Mouse (Mus musculus): ENCODE data around the gene Shc1. TPM values are rescaled to one million over a fixed set of nuclear protein-coding genes. Genes with fewer than 3 reads are reported as not detected.
A peak's percentile ranks its signal among the peaks of the same experiment; 100 is the strongest.

Gene Shc1
- polyA plus RNA-seq, 1 experiment from 2014 or later = 48.6 TPM

DNA sequence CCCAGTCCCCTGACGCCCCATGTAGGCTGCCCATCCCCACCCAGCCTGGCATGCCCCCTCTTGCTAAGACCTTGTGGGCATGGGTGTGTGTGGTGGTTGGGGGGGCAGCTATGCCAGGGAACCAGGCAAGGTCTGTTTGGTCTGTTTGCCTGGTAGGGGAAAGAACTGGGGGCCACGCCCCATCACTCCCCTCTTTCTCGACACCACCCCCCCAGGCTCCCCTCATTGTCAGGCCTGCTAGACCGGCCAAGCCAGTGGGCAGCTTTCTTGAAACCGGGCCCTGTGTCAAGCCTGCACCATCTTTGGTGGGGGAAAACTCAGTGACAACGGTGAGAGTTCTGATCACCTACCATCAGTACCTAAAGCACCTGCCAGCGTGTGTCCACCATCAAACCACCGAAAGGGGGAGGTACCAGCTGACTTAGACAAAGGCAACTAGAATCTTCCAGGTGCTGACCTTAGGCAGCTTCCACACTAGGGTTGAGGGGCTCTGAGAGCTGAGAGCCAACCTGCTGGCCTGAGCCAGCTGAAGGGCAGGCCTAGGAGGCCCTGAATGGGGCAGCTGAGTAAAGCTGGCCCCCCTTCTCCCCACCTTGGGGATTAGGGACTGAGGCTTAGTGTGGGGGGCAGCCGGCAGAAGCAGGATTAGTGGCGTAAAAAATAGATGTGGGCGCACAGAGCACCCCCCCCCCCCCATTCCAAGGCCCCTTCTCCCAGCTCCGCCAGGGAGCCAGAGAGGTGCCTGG is 33.7 kb upstream of the Shc1 start:
- no peak for ATAC-seq
- no peak for TF ChIP-seq CTCF (IDR thresholded peaks at IDR 0.05; ENCODE audit: low read depth)
- 64% methylated on average over 11 of the region's 12 CpGs for WGBS
- no peaks in the 10 kb centered on the region for H3K27me3 ChIP-seq (replicated peaks; ENCODE audit: control insufficient read depth, insufficient read depth, low read length)
- H3K36me3 ChIP-seq (ENCODE audit: control insufficient read depth, insufficient read depth) = peaks cover 33% of the 10 kb centered on the region
- 0 out of 2 replicates have a peak overlapping the region, but pooled peaks have one; percentile 7 for H3K4me3 ChIP-seq (ENCODE audit: low read depth, low read length)
- H3K4me2 ChIP-seq (replicated peaks; ENCODE audit: low read depth) = peak overlapping the region; percentile 21; the same call in 1 of the 2 replicates
- H3K9me3 ChIP-seq (ENCODE audit: control insufficient read depth) = no peaks in the 10 kb centered on the region
- H3K9ac ChIP-seq (ENCODE audit: low read depth, low read length) = no peak overlapping the region
- H3K27ac ChIP-seq (ENCODE audit: low read depth, low read length) = no peak overlapping the region
- H3K4me1 ChIP-seq (replicated peaks; ENCODE audit: control insufficient read depth, insufficient read depth, low read length) = peaks cover 6% of the 10 kb centered on the region; the same call in 1 of the 2 replicates

DNA sequence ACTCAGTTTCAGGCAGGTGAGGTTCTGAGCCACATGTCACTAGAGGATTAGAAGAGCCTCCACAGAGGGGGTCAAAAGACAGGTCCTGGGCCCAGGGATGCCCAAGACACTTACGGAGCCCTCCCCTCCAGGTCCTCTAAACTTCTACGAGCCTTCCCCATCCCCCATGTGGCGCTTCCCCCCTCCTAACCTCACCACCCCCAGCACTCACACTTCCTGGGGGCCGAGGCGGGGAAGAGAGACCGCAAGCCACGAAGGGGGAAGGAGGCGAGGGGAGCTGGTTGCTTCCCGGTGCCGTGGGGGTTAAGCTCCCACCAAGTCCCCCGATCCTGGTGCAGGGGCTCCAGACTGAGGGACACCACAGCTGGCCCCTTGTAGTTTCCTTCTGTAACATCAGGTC is 32.8 kb upstream of the Shc1 start:
- Histone ChIP-seq H3K4me1 (replicated peaks; ENCODE audit: control insufficient read depth, insufficient read depth, low read length) (peaks cover 6% of the 10 kb centered on the region; the same call in 1 of the 2 replicates), H3K27ac (ENCODE audit: low read depth, low read length) (no peak overlapping the region; the same call in 1 of the 2 replicates), H3K27me3 (replicated peaks; ENCODE audit: control insufficient read depth, insufficient read depth, low read length) (no peaks in the 10 kb centered on the region), H3K4me3 (ENCODE audit: low read depth, low read length) (no peak overlapping the region), H3K4me2 (replicated peaks; ENCODE audit: low read depth) (no peak overlapping the region; the same call in 1 of the 2 replicates), H3K9me3 (ENCODE audit: control insufficient read depth) (no peaks in the 10 kb centered on the region), H3K36me3 (ENCODE audit: control insufficient read depth, insufficient read depth) (peaks cover 23% of the 10 kb centered on the region), H3K9ac (ENCODE audit: low read depth, low read length) (no peak overlapping the region)
- ATAC-seq = no peak
- WGBS = 57% methylated on average over 11 of the region's 11 CpGs
- TF ChIP-seq CTCF (IDR thresholded peaks at IDR 0.05; ENCODE audit: low read depth) = no peak

DNA sequence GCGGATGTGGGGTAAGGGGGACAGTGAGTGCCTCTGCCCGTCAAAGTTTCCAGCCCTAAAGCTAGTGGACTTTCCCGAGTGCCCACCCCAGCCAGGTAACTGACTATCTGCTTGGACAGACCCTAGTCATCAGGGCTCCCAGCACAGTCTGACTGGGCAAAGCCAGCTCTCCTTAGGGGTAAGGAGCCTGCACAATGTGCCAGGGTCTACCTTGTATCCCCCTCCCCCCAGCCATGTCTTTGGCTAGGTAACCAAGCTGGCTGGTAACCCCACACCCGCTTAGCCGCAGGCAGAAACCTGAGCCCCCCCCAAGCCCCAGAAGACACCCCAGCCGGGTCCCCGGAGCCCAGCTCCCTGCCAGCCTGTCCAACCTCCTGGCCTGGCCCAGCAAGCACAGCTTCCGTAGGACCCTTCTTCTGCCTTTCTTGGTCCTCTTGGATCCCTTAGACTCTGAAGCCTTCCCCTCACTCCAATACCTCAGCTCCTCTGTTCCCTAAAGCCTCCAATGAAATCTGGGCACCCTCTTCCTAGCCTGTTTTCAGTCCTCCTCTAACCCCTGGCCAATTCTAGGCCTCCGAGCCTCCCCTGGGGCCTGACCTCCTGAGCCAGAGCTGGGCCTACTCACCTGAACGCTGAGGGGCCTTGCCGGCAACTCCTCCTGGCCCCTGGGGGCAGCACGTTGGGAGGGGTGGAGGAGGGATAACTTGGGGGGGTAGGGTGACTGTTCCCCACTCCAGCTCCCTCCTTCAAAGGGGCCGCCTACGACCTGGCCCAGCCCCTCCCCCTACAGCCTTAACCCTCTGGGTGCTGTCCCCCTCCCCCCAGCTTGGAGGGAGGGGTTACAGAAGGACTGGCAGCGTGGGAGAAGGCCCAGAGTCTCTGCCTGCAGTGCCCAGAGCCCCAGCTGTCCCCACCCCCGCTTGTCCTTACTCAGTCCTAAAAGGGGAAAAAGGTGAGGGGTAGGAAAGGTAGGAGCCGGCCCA is 31.5 kb upstream of the Shc1 start:
- H3K4me3 ChIP-seq (ENCODE audit: low read depth, low read length) = peak overlapping the region; percentile 26
- peak overlapping the region; percentile 85 for H3K4me2 ChIP-seq (replicated peaks; ENCODE audit: low read depth)
- H3K27me3 ChIP-seq (replicated peaks; ENCODE audit: control insufficient read depth, insufficient read depth, low read length) = no peaks in the 10 kb centered on the region
- TF ChIP-seq CTCF (IDR thresholded peaks at IDR 0.05; ENCODE audit: low read depth) = no peak
- peaks cover 11% of the 10 kb centered on the region; the same call in 1 of the 2 replicates for H3K36me3 ChIP-seq (ENCODE audit: control insufficient read depth, insufficient read depth)
- H3K9me3 ChIP-seq (ENCODE audit: control insufficient read depth) = no peaks in the 10 kb centered on the region
- H3K27ac ChIP-seq (ENCODE audit: low read depth, low read length) = peak overlapping the region; percentile 97
- peaks cover 6% of the 10 kb centered on the region; the same call in 1 of the 2 replicates for H3K4me1 ChIP-seq (replicated peaks; ENCODE audit: control insufficient read depth, insufficient read depth, low read length)
- ATAC-seq = no peak
- WGBS = 56% methylated on average over 17 of the region's 17 CpGs
- 0 out of 2 replicates have a peak overlapping the region, but pooled peaks have one; percentile 22 for H3K9ac ChIP-seq (ENCODE audit: low read depth, low read length)

- 40% methylated on average over 11 of the region's 11 CpGs for WGBS
- H3K4me3 ChIP-seq (ENCODE audit: low read depth, low read length) = peak overlapping the region; percentile 26
- H3K9me3 ChIP-seq (ENCODE audit: control insufficient read depth) = no peaks in the 10 kb centered on the region
- peak overlapping the region; percentile 85 for H3K4me2 ChIP-seq (replicated peaks; ENCODE audit: low read depth)
- no peak for ATAC-seq
- no peaks in the 10 kb centered on the region for H3K27me3 ChIP-seq (replicated peaks; ENCODE audit: control insufficient read depth, insufficient read depth, low read length)
- peaks cover 6% of the 10 kb centered on the region; the same call in 1 of the 2 replicates for H3K4me1 ChIP-seq (replicated peaks; ENCODE audit: control insufficient read depth, insufficient read depth, low read length)
- H3K9ac ChIP-seq (ENCODE audit: low read depth, low read length) = peak overlapping the region; percentile 40; the same call in 1 of the 2 replicates
- peak; percentile 31; the same call in 1 of the 2 replicates for TF ChIP-seq CTCF (IDR thresholded peaks at IDR 0.05; ENCODE audit: low read depth)
- peaks cover 11% of the 10 kb centered on the region; the same call in 1 of the 2 replicates for H3K36me3 ChIP-seq (ENCODE audit: control insufficient read depth, insufficient read depth)
- peak overlapping the region; percentile 97 for H3K27ac ChIP-seq (ENCODE audit: low read depth, low read length)
Measured at GRCm38 (mm10) chr3:89387632-89388031, 30.6 kb upstream of the Shc1 start.

DNA sequence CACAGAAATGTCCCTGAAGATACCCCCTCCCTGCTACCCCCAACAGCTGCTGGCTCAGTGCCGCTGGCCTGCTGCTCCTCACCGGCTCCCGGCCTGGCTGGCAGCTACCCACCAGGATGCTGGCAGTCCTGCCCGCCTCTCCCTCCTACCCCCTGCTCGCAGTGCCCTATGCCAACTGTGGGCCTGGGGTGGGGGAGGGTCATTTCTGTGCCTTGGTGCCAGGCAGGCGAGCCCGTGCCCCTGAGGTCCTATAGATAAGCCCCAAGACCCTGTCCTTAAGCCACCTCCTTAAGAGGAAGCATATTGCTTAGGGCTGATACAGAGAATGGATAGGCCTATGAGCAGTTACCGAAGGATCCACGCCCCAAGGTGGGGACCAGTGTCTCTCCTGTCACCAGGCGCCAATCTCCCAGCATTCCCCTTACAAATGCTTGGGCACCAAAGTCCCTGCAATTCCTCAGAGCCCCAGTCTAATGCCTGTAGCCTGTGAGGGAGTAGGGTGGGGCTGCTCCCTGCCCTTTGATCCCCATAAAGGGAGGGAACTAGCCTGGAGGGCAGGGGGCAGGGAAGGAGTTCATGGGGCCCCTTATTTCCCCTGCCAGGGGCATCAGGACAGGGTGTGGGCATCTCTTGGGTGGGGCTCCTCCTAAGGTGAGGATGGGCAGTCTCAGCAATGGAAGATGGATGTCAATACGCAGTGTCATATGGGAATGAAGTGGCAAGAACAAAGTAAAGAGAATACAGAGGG is 29.9 kb upstream of the Shc1 start:
- WGBS = 34% methylated on average over 11 of the region's 11 CpGs
- H3K27ac ChIP-seq (ENCODE audit: low read depth, low read length) = peak overlapping the region; percentile 97
- no peaks in the 10 kb centered on the region for H3K27me3 ChIP-seq (replicated peaks; ENCODE audit: control insufficient read depth, insufficient read depth, low read length)
- no peak for TF ChIP-seq CTCF (IDR thresholded peaks at IDR 0.05; ENCODE audit: low read depth)
- peak overlapping the region; percentile 26 for H3K4me3 ChIP-seq (ENCODE audit: low read depth, low read length)
- peak; percentile 85 for ATAC-seq
- H3K4me1 ChIP-seq (replicated peaks; ENCODE audit: control insufficient read depth, insufficient read depth, low read length) = peaks cover 6% of the 10 kb centered on the region; the same call in 1 of the 2 replicates
- H3K9ac ChIP-seq (ENCODE audit: low read depth, low read length) = peak overlapping the region; percentile 40; the same call in 1 of the 2 replicates
- H3K36me3 ChIP-seq (ENCODE audit: control insufficient read depth, insufficient read depth) = peaks cover 11% of the 10 kb centered on the region; the same call in 1 of the 2 replicates
- no peaks in the 10 kb centered on the region for H3K9me3 ChIP-seq (ENCODE audit: control insufficient read depth)
- H3K4me2 ChIP-seq (replicated peaks; ENCODE audit: low read depth) = peak overlapping the region; percentile 85
